Mouse (Mus musculus): ENCODE results near the gene Slc23a4. TPM values are rescaled to one million over a fixed set of nuclear protein-coding genes. Genes with fewer than 3 reads are reported as not detected.

Gene Slc23a4
- polyA plus RNA-seq, 1 experiment from 2014 or later, result 0.34 TPM

- H3K4me1 ChIP-seq (ENCODE audit: control insufficient read depth in 2 of 2, insufficient read depth in 2 of 2, low read length in 2 of 2), result peaks cover 11 to 21% of the 10 kb centered on the region in 2 experiments
- peak within 1 kb of the TSS; percentile 80 for H3K9ac ChIP-seq (ENCODE audit: low read length)
- H3K27me3 ChIP-seq (ENCODE audit: control insufficient read depth, insufficient read depth, low read length), result no peaks in the 10 kb centered on the region
- H3K27ac ChIP-seq (replicated peaks in 1 of 2; ENCODE audit: control insufficient read depth in 1 of 2, insufficient read depth in 1 of 2, low read depth in 2 of 2, low read length in 2 of 2), result peak within 1 kb of the TSS; percentile 82 to 93
- peaks cover 33% of the 10 kb centered on the region for H3K36me3 ChIP-seq (ENCODE audit: control insufficient read depth, insufficient read depth, low read length)
- H3K9me3 ChIP-seq (ENCODE audit: control insufficient read depth, low read length), result no peaks in the 10 kb centered on the region
- H3K4me3 ChIP-seq (ENCODE audit: control insufficient read depth in 1 of 2, insufficient read depth in 1 of 2, low read depth in 1 of 2, low read length in 2 of 2), result peak within 1 kb of the TSS; percentile 68 to 97
- ATAC-seq (ENCODE audit: insufficient number of reproducible peaks, insufficient read depth, low FRiP score, low read depth), result peak; percentile 95
- under 1% methylated on average over 64 of the region's 64 CpGs for WGBS
- peak within 1 kb of the TSS; percentile 83 for H3K4me2 ChIP-seq (ENCODE audit: low read length)
Observed at GRCm38 (mm10) chr6:34910371-34911219, 77.6 kb downstream of the Slc23a4 start, which contains the start of gene Wdr91. Gene Wdr91 (minus strand): TSS chr6:34910876.

- H3K9ac ChIP-seq (ENCODE audit: low read length), result peak overlapping the region; percentile 80
- no peaks in the 10 kb centered on the region for H3K27me3 ChIP-seq (ENCODE audit: control insufficient read depth, insufficient read depth, low read length)
- peaks cover 11 to 21% of the 10 kb centered on the region in 2 experiments for H3K4me1 ChIP-seq (ENCODE audit: control insufficient read depth in 2 of 2, insufficient read depth in 2 of 2, low read length in 2 of 2)
- peak overlapping the region; percentile 83 for H3K4me2 ChIP-seq (ENCODE audit: low read length)
- H3K9me3 ChIP-seq (ENCODE audit: control insufficient read depth, low read length), result no peaks in the 10 kb centered on the region
- H3K27ac ChIP-seq (replicated peaks in 1 of 2; ENCODE audit: control insufficient read depth in 1 of 2, insufficient read depth in 1 of 2, low read depth in 2 of 2, low read length in 2 of 2), result peak overlapping the region; percentile 82 to 93
- peaks cover 41% of the 10 kb centered on the region for H3K36me3 ChIP-seq (ENCODE audit: control insufficient read depth, insufficient read depth, low read length)
- no peak for ATAC-seq (ENCODE audit: insufficient number of reproducible peaks, insufficient read depth, low FRiP score, low read depth)
- peak overlapping the region; percentile 68 to 97 for H3K4me3 ChIP-seq (ENCODE audit: control insufficient read depth in 1 of 2, insufficient read depth in 1 of 2, low read depth in 1 of 2, low read length in 2 of 2)
- WGBS, result 37% methylated on average over 8 of the region's 8 CpGs
Observed at GRCm38 (mm10) chr6:34909631-34910345, 78.4 kb downstream of the Slc23a4 start.

GRCm38 (mm10) chr6:34907696-34908260 lies 80.4 kb downstream of the Slc23a4 start:
- H3K36me3 ChIP-seq (ENCODE audit: control insufficient read depth, insufficient read depth, low read length), result peaks cover 50% of the 10 kb centered on the region
- H3K27ac ChIP-seq (replicated peaks in 1 of 2; ENCODE audit: control insufficient read depth in 1 of 2, insufficient read depth in 1 of 2, low read depth in 2 of 2, low read length in 2 of 2), result no peak overlapping the region
- H3K9me3 ChIP-seq (ENCODE audit: control insufficient read depth, low read length), result no peaks in the 10 kb centered on the region
- WGBS, result 77% methylated on average over 18 of the region's 18 CpGs
- H3K4me2 ChIP-seq (ENCODE audit: low read length), result no peak overlapping the region
- H3K9ac ChIP-seq (ENCODE audit: low read length), result no peak overlapping the region
- ATAC-seq (ENCODE audit: insufficient number of reproducible peaks, insufficient read depth, low FRiP score, low read depth), result no peak
- no peak overlapping the region for H3K4me3 ChIP-seq (ENCODE audit: control insufficient read depth in 1 of 2, insufficient read depth in 1 of 2, low read depth in 1 of 2, low read length in 2 of 2)
- H3K4me1 ChIP-seq (ENCODE audit: control insufficient read depth in 2 of 2, insufficient read depth in 2 of 2, low read length in 2 of 2), result peaks cover 26 to 41% of the 10 kb centered on the region in 2 experiments
- H3K27me3 ChIP-seq (ENCODE audit: control insufficient read depth, insufficient read depth, low read length), result no peaks in the 10 kb centered on the region

- ATAC-seq (ENCODE audit: insufficient number of reproducible peaks, insufficient read depth, low FRiP score, low read depth), result no peak
- H3K9me3 ChIP-seq (ENCODE audit: control insufficient read depth, low read length), result no peaks in the 10 kb centered on the region
- H3K9ac ChIP-seq (ENCODE audit: low read length), result no peak overlapping the region
- peaks cover 50% of the 10 kb centered on the region for H3K36me3 ChIP-seq (ENCODE audit: control insufficient read depth, insufficient read depth, low read length)
- peaks cover 32 to 47% of the 10 kb centered on the region in 2 experiments for H3K4me1 ChIP-seq (ENCODE audit: control insufficient read depth in 2 of 2, insufficient read depth in 2 of 2, low read length in 2 of 2)
- 65% methylated on average over 2 of the region's 2 CpGs for WGBS
- no peak overlapping the region for H3K4me3 ChIP-seq (ENCODE audit: control insufficient read depth in 1 of 2, insufficient read depth in 1 of 2, low read depth in 1 of 2, low read length in 2 of 2)
- no peak overlapping the region for H3K27ac ChIP-seq (replicated peaks in 1 of 2; ENCODE audit: control insufficient read depth in 1 of 2, insufficient read depth in 1 of 2, low read depth in 2 of 2, low read length in 2 of 2)
- no peaks in the 10 kb centered on the region for H3K27me3 ChIP-seq (ENCODE audit: control insufficient read depth, insufficient read depth, low read length)
- H3K4me2 ChIP-seq (ENCODE audit: low read length), result no peak overlapping the region
Observed at GRCm38 (mm10) chr6:34907121-34907614, 81.0 kb downstream of the Slc23a4 start.

GRCm38 (mm10) chr6:34906661-34907060 lies 81.5 kb downstream of the Slc23a4 start:
- Histone ChIP-seq H3K9ac (ENCODE audit: low read length) (no peak overlapping the region), H3K36me3 (ENCODE audit: control insufficient read depth, insufficient read depth, low read length) (peaks cover 50% of the 10 kb centered on the region), H3K9me3 (ENCODE audit: control insufficient read depth, low read length) (no peaks in the 10 kb centered on the region), H3K27me3 (ENCODE audit: control insufficient read depth, insufficient read depth, low read length) (no peaks in the 10 kb centered on the region), H3K27ac (replicated peaks in 1 of 2; ENCODE audit: control insufficient read depth in 1 of 2, insufficient read depth in 1 of 2, low read depth in 2 of 2, low read length in 2 of 2) (no peak overlapping the region), H3K4me2 (ENCODE audit: low read length) (no peak overlapping the region), H3K4me3 (ENCODE audit: control insufficient read depth in 1 of 2, insufficient read depth in 1 of 2, low read depth in 1 of 2, low read length in 2 of 2) (no peak overlapping the region), H3K4me1 (ENCODE audit: control insufficient read depth in 2 of 2, insufficient read depth in 2 of 2, low read length in 2 of 2) (peaks cover 37 to 52% of the 10 kb centered on the region in 2 experiments)
- no peak for ATAC-seq (ENCODE audit: insufficient number of reproducible peaks, insufficient read depth, low FRiP score, low read depth)
- WGBS, result 92% methylated on average over 4 of the region's 4 CpGs

- H3K4me3 ChIP-seq (ENCODE audit: control insufficient read depth in 1 of 2, insufficient read depth in 1 of 2, low read depth in 1 of 2, low read length in 2 of 2), result no peak overlapping the region
- no peaks in the 10 kb centered on the region for H3K9me3 ChIP-seq (ENCODE audit: control insufficient read depth, low read length)
- H3K27me3 ChIP-seq (ENCODE audit: control insufficient read depth, insufficient read depth, low read length), result no peaks in the 10 kb centered on the region
- H3K4me1 ChIP-seq (ENCODE audit: control insufficient read depth in 2 of 2, insufficient read depth in 2 of 2, low read length in 2 of 2), result peaks cover 38 to 57% of the 10 kb centered on the region in 2 experiments
- no peak overlapping the region for H3K9ac ChIP-seq (ENCODE audit: low read length)
- no peak for ATAC-seq (ENCODE audit: insufficient number of reproducible peaks, insufficient read depth, low FRiP score, low read depth)
- no peak overlapping the region for H3K27ac ChIP-seq (replicated peaks in 1 of 2; ENCODE audit: control insufficient read depth in 1 of 2, insufficient read depth in 1 of 2, low read depth in 2 of 2, low read length in 2 of 2)
- no peak overlapping the region for H3K4me2 ChIP-seq (ENCODE audit: low read length)
- H3K36me3 ChIP-seq (ENCODE audit: control insufficient read depth, insufficient read depth, low read length), result peaks cover 56% of the 10 kb centered on the region
- 66% methylated on average over 2 of the region's 2 CpGs for WGBS
Observed at GRCm38 (mm10) chr6:34906125-34906524, 82.1 kb downstream of the Slc23a4 start.

GRCm38 (mm10) chr6:34904361-34904760 lies 83.8 kb downstream of the Slc23a4 start:
- 31% methylated on average over 6 of the region's 6 CpGs for WGBS
- peaks cover 42 to 60% of the 10 kb centered on the region in 2 experiments for H3K4me1 ChIP-seq (ENCODE audit: control insufficient read depth in 2 of 2, insufficient read depth in 2 of 2, low read length in 2 of 2)
- H3K4me2 ChIP-seq (ENCODE audit: low read length), result peak overlapping the region; percentile 49
- H3K36me3 ChIP-seq (ENCODE audit: control insufficient read depth, insufficient read depth, low read length), result peaks cover 64% of the 10 kb centered on the region
- peak overlapping the region; percentile 58 to 70; a peak in 3 of 4 replicates for H3K27ac ChIP-seq (replicated peaks in 1 of 2; ENCODE audit: control insufficient read depth in 1 of 2, insufficient read depth in 1 of 2, low read depth in 2 of 2, low read length in 2 of 2)
- peak overlapping the region; percentile 54; the same call in 1 of the 2 replicates for H3K9ac ChIP-seq (ENCODE audit: low read length)
- no peak overlapping the region for H3K4me3 ChIP-seq (ENCODE audit: control insufficient read depth in 1 of 2, insufficient read depth in 1 of 2, low read depth in 1 of 2, low read length in 2 of 2)
- H3K27me3 ChIP-seq (ENCODE audit: control insufficient read depth, insufficient read depth, low read length), result no peaks in the 10 kb centered on the region
- no peak for ATAC-seq (ENCODE audit: insufficient number of reproducible peaks, insufficient read depth, low FRiP score, low read depth)
- no peaks in the 10 kb centered on the region for H3K9me3 ChIP-seq (ENCODE audit: control insufficient read depth, low read length)
